Mouse (Mus musculus) B cell, adult 2 months (primary cell): ENCODE results near the gene Loxl3.

ENCODE experiments used
- DNase-seq, 2 experiments: peaks; one replicate each; pipeline ENCODE4 v3.0.0; 2022

Gene Loxl3

DNA sequence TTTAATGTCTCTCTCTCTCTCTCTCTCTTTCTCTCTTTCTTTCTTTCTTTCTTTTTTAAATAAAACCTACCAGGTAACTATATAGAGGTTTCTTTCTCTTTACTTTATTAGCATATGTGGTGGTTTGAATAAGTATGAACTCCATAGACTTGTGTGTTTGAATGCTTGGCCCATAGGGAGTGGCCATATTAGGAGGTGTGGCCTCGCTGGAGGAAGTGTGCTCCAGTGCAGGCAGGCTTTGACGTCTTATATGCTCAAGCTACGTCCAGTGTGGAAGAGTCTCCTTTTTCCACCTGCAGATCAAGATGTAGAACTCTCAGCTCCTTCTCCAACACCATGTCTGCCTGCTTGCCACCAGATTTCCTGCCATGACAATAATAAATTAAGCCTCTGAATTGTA, 14.9 kb upstream of the Loxl3 start:
- no peak for DNase-seq

DNA sequence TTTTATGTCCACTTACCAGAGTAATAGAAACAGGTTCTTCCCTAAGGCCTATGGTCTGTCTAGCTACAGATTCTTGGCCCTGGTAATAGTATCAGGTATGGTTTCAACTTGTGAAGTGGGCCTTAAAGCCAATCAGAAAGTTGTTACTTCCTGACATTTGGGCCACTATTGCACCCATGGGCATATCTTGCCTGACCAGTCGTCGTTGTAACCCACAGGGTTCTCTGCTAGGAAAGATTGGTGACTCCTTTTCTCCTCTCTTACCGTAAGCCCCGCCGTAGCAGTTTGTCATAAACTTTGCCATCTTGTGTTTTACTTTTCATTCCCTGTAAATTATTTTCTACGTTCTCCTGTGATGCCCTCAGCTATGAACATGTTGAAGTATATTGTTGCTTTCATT, 13.9 kb upstream of the Loxl3 start:
- no peak for DNase-seq

- DNase-seq: no peak
These were observed 13.0 kb upstream of the Loxl3 start for GRCm38 (mm10) chr6:83020836-83021593.

DNA sequence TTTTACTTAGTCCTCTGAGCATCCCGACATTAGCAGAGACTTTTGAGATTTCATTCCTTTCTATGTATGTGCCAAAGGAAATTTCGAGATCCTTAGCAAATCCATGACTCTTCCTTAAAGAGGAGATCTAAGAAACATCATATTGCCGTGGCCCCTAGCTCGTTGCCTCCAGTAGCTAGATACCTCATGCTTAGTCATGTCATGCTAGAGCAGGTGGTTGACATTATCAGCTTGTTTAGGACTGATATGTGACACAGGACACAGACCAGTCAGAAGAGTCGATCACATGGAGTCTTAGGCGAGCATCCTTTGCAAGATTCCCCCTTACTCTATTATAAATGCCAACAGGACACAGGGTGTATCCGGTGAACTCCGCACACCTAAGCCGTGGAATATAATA, 11.0 kb upstream of the Loxl3 start:
- no peak for DNase-seq

- no peak for DNase-seq
These were observed 10.2 kb upstream of the Loxl3 start for GRCm38 (mm10) chr6:83023786-83024185.

DNA sequence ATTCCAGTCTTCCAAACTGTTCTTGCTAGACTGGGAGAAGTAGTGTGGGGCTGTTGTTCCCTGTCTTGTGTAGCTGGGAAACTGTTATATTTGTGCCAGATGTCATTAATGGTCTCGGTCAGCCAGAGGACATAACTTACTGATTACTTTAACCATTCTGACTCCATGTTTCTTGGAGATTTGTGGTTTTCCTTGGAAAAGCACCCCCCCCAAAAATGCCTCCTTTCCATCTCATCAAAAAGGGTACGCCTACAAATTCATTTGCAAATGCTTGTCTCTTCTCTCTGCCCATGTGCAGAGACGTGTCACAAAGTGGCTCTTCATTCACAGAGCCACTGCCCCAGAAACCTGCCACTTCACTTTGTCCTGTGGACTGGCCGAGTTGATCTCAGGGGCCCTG, 9.6 kb upstream of the Loxl3 start:
- DNase-seq: no peak

GRCm38 (mm10) chr6:83025221-83025620, 8.8 kb upstream of the Loxl3 start:
- no peak for DNase-seq

DNA sequence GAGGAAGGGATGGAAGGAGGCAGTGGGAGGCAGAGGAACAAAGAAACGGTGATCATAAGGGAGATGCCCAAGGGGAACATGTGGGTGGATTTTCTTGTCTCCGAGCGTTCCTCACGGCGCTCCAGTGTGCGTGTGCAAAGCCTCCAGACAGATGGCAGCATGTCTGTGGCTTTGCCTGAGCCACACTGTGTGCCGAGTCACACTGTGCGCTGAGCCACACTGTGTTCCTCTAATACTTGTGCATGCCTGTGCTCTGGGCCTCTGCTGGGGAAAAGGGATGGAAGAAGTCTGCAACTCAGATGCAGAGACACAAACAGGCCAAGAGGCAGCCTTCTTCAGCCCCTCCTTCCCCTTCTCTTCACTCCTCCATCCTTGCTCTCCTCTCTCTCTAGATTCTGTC, 6.7 kb upstream of the Loxl3 start:
- DNase-seq: no peak

GRCm38 (mm10) chr6:83027706-83028105, 6.3 kb upstream of the Loxl3 start:
- DNase-seq: no peak

DNA sequence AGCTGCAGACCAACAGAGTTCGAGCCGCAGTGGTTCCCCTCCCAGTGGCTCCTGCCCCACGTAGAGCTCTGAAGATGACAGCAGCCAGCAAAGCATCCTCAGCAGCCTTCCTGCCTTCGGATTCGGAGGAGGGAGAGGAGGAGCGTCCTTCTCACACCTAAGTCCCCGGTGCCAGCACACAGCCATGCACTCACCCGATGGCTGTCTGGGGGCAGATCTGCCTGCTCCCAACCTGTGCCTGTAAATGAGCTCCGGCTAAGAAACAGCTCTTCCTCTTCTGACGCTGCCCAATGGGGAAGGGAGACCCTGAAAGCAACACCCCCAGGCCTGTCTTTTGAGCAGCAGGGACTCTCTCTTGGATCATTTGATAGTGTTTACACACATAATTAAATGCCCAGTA, 4.2 kb upstream of the Loxl3 start:
- no peak for DNase-seq

GRCm38 (mm10) chr6:83031111-83031510, 2.9 kb upstream of the Loxl3 start:
- no peak for DNase-seq

GRCm38 (mm10) chr6:83031921-83032590, 1.9 kb upstream of the Loxl3 start:
- no peak for DNase-seq

- peak; percentile 66 to 67 for DNase-seq
These were observed 1.2 kb upstream of the Loxl3 start for GRCm38 (mm10) chr6:83032769-83033191.

DNA sequence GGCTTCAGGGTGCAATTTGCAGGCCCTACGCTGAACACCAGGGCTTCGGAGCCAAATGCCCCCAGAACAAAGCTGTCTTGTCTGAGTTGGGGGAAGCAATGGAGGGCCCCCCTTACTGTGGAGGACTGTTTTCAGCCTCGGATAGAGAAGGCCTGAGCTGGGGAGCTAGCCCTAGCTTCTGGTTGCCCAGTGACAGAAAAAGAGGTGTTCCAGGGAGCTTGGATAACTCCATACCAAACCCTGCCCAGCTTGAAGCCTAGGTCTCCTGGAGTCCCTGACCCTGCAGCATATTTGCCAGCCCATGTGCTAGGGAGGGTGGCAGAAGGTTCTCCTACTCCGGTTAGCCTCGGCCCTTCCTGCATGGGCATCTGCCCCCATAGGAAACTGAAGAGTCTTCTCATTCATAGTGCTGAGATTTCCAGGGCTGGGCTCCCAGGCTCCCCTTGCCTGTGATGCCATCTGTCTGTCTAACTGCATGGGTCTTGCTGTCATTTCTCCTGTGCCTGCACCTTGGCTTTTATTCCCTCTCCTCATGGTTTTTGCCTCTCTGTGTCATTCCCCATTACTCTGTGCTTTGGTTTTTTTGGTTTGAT, 586 bp downstream of the Loxl3 start:
- DNase-seq: no peak

- no peak for DNase-seq
These were observed 3.2 kb downstream of the Loxl3 start for GRCm38 (mm10) chr6:83037188-83037587.

DNA sequence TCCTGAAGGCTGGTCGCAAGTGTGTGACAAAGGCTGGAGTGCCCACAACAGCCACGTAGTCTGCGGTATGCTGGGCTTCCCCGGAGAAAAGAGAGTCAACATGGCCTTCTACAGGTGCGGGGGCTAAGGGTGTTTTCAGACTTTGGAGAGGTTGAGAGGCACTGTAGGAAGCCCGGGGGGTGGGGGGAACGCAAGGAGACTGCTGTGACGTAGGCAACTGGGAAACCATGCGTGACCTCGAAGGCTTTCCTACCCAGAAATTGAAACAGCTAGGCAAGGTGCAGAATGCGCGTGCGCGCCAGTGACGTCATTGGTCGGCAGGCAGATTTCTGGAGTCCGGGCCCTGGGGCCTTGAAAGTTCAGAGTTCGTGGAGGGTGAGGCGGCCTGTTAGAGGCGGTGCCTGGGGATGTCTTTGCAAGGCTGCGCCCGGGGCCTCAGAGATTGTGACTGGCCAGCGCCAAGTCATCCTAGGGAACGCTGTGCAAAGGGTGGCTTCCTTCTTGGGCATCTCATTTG, 4.6 kb downstream of the Loxl3 start:
- DNase-seq: peak; percentile 98 to 99

DNA sequence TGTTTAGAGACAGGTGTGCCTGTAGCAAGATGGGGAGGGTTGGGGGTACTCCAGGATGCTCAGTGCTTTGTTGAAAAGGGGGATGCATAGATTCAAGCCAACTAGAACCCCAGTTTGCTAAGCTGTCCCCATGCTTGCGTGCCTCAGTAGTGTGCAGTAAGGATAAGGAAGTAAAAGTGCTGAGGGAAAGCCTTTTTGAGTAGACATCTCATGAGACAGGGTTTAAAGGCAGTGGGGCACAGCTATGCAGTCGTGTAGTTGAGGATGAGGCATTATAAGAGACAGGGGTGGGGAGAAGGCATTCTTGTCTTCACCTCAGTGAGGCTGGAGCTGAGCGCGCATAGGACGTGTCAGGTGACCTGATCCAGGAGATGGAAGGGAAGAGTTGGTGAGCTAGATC, 6.6 kb downstream of the Loxl3 start:
- no peak for DNase-seq

DNA sequence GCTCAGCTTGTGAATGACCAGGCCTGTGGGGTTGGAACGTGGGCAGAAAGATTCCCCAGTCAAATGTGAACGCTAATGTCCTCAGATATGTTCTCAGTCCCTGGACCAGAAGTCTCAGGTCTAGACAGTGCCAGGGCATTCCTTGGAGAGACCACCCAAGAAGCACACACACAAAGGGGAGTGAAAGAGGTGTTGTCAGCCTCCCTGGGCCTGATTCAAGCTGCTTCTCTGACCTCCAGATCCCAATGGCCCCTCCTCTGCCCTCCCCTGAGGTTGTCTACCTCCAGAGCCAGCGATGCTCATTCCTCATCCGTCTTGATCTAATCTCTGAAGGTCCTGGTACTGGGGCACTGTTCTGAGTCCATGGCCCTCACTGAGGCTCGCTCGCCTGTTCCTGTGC, 9.6 kb downstream of the Loxl3 start:
- DNase-seq: no peak

DNA sequence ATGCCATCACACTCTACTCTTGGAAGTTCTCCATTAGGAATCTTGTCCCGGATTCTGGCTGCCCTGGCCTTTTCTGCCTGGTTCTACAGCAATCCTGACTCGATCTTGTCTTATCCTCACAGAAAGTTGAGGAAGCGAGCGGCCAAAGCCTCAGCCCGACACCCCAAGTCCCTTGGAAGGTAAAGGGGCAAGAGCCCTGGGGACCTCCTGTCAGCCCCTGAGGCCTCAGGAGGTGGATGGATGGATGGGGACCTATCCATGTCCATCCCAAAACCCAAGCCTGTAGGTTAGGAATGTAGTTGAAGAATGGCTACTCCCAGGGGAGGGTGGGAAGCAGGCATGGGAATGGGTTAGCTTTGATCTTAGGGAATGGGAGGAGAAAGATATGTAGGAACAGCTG, 10.0 kb downstream of the Loxl3 start:
- DNase-seq: no peak

GRCm38 (mm10) chr6:83044742-83045141, 10.8 kb downstream of the Loxl3 start:
- peak; percentile 55 to 65 for DNase-seq

DNA sequence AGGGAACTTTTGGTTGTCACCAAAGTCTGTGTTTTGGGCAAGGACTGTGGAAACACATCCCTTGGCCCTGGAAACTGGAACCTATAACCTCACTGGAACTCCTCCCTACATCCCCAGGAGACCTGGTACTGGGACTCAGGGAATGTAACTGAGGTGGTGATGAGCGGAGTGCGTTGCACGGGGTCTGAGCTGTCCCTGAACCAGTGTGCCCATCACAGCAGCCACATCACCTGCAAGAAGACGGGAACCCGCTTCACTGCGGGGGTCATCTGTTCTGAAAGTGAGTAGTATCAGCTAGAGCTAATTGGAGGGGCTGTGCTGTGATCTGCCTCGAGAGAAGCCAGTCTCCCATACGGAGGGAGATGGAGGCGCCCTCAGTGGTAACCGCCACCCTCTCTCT, 15.4 kb downstream of the Loxl3 start:
- no peak for DNase-seq

GRCm38 (mm10) chr6:83053136-83053960, 19.4 kb downstream of the Loxl3 start:
- DNase-seq: peak; percentile 37 to 45
